Mouse (Mus musculus) liver, adult 2 months (tissue): ENCODE results near the gene Clk3. TPM values are rescaled to one million over a fixed set of nuclear protein-coding genes. Genes with fewer than 3 reads are reported as not detected.

ENCODE experiments used
- DNase-seq: peaks from one replicate; pipeline ENCODE4 v3.0.0-alpha.2; 2011; ENCODE audit warnings: low read depth, low spot score; ENCODE audit errors: extremely low read depth
- H3K27ac ChIP-seq: fragments of 200-500 bp; replicated peaks from 2 replicates; pipeline ENCODE4 v1.5.1; 2012; ENCODE audit warnings: low read depth, mild to moderate bottlenecking, control low read depth, inconsistent platforms, low read length; ENCODE audit not compliant: insufficient read depth
- H3K27me3 ChIP-seq: fragments of 200-500 bp; 2 replicates; pipeline ENCODE4 v1.6.1; 2012; ENCODE audit warnings: mild to moderate bottlenecking, moderate library complexity, low read length, inconsistent platforms; ENCODE audit not compliant: control insufficient read depth, insufficient read depth
- H3K36me3 ChIP-seq: fragments of 200-500 bp; 2 replicates; pipeline ENCODE4 v1.6.1; 2012; ENCODE audit warnings: low read length, inconsistent platforms; ENCODE audit not compliant: control insufficient read depth, insufficient read depth
- H3K4me1 ChIP-seq: fragments of 200-500 bp; 2 replicates; pipeline ENCODE4 v1.6.1; 2011; ENCODE audit warnings: low read length; ENCODE audit not compliant: control insufficient read depth, insufficient read depth
- H3K4me3 ChIP-seq: fragments of 200-500 bp; 2 replicates; pipeline ENCODE4 v1.5.1; 2011; ENCODE audit warnings: low read depth, mild to moderate bottlenecking, control low read depth, low read length, moderate library complexity; ENCODE audit not compliant: insufficient read depth
- H3K79me2 ChIP-seq: fragments of 200-500 bp; 2 replicates; pipeline ENCODE4 v1.6.1; 2012; ENCODE audit warnings: inconsistent platforms, mild to moderate bottlenecking, low read length, moderate library complexity; ENCODE audit not compliant: control insufficient read depth, insufficient read depth
- H3K9ac ChIP-seq: fragments of 200-500 bp; 2 replicates; pipeline ENCODE4 v1.6.1; 2012; ENCODE audit warnings: low read depth, mild to moderate bottlenecking, control low read depth, inconsistent platforms, low read length
- CTCF ChIP-seq: fragments of 200-500 bp; IDR thresholded peaks from 2 replicates; pipeline ENCODE4 v1.5.1; 2011; ENCODE audit warnings: low read depth, low read length, control low read depth
- POLR2A ChIP-seq: fragments of 200-500 bp; IDR thresholded peaks from 2 replicates; pipeline ENCODE4 v1.6.1; 2011; ENCODE audit warnings: low read length, control low read depth; ENCODE audit not compliant: insufficient read depth; ENCODE audit errors: extremely low read depth
- WGBS: fragments of 180-500 bp; shearing (Covaris S2); methylation state at CpG from one replicate; pipeline ENCODE4 v1.1.7; 2018; 5-methylcytosine and 5-hydroxymethylcytosine counted together
- polyA plus RNA-seq: library from polyadenylated mRNA; depleted of rRNA; stranded (reverse); fragments of >200 nt; gene quantifications from 2 replicates; pipeline ENCODE4 v1.2.3, GENCODE M21; 2012
- total RNA-seq: library from RNA; depleted of rRNA; stranded (reverse); fragments of >200 nt; gene quantifications from 2 replicates; pipeline ENCODE4 v1.2.3, GENCODE M21; 2014

The Clk3 gene
- total and polyA plus RNA-seq, 2 experiments = 48.1 to 55.3 TPM

DNA sequence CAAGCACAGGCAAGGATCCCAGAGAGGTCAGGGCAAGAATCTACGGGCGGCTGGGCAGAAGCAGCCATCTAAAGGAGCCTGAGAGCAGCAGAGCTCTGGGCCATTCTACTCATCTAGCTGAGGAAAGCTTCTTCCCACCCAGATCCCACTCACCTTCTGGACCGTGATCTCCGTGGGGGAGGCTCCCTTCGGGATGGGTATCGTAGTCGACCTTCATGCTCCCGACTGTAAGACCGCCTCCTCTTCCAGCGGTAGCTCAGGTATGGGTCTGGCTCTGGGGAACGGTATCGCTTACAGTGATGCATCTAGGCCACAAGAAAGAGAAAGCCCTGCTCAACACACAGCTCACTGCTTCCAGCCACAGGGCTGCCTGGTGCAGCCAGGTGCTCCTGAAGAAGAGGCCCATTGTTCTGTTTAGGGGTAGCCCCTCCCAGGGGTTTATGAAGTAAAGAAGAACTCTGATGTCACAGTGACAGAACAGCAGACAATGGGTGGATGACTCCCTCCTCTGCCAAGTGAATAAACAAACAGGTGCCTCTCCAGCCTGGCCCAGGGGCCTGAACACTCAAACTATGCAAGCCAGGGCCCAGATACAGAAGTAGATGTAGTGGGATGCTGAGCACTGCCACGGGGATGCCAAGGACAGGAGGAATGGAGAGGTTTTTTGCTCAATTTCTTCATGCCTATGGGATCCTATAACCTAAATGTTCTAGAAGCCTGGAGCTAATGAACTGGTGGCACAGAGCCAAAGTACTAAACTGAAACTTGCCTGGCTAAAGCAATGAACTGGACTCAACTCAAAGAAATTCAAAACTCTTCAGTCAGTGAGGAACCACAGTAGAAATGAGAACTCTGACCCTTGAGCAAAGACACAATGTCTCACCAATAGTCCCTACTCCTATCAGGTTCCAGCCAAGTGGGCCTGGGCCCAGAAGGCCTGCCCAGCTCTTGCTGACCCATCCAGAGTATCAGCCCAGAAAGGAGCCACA, 3.8 kb downstream of the Clk3 start:
- no peak overlapping the region for H3K4me3 ChIP-seq
- 86% methylated on average over 13 of the region's 13 CpGs for WGBS

DNA sequence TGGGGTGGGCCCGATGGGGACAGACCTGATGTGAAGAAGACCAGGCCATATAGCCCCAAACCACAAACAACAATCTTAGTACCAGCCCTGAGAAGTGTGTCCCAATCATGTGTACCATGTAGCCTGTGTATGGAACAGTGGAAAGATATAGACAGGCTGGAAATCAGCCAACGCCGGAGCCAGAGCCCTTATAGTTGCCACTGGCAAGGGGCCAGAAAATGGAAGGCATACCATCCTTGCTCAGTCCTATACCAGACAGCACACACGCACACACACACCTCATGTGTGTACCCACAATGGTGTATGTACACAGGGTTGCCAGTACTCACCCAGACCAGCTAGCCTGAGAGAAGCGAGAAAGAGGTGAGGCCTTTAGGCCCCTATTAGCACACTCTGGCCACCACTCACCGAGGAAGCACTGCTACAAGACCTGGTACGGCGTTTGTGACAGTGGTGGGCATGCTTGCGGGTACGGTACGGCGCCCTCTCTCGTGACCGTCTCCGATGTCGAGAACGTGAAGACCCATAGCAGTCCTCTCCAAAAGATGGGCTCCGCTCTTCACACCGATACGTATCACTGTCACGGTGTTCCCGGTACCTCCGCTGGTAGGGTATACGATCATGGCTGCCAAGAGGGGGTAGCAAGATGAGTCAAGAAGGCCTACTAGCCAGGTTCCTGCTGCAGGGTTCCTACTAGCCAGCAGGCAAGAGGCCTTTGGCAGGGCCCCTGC, 5.1 kb downstream of the Clk3 start:
- TF ChIP-seq POLR2A (no peak), CTCF (no peak)
- H3K27me3 ChIP-seq = no peaks in the 10 kb centered on the region
- H3K36me3 ChIP-seq = peaks cover 36% of the 10 kb centered on the region
- H3K4me1 ChIP-seq = peaks cover 30% of the 10 kb centered on the region
- H3K9ac ChIP-seq = no peak overlapping the region
- H3K27ac ChIP-seq = no peak overlapping the region
- no peak for DNase-seq
- no peak overlapping the region for H3K4me3 ChIP-seq
- WGBS = 95% methylated on average over 24 of the region's 24 CpGs
- peaks cover 19% of the 10 kb centered on the region; the same call in 1 of the 2 replicates for H3K79me2 ChIP-seq

More for the DNA sequence above, 3.8 kb downstream of the Clk3 start:
- no peak for TF ChIP-seq POLR2A
- no peak for TF ChIP-seq CTCF
- H3K79me2 ChIP-seq = peaks cover 19% of the 10 kb centered on the region; the same call in 1 of the 2 replicates
- H3K27ac ChIP-seq = peak overlapping the region; percentile 70
- H3K27me3 ChIP-seq = no peaks in the 10 kb centered on the region
- DNase-seq = peak; percentile 95
- H3K9ac ChIP-seq = no peak overlapping the region
- peaks cover 30% of the 10 kb centered on the region for H3K36me3 ChIP-seq
- peaks cover 30% of the 10 kb centered on the region for H3K4me1 ChIP-seq

DNA sequence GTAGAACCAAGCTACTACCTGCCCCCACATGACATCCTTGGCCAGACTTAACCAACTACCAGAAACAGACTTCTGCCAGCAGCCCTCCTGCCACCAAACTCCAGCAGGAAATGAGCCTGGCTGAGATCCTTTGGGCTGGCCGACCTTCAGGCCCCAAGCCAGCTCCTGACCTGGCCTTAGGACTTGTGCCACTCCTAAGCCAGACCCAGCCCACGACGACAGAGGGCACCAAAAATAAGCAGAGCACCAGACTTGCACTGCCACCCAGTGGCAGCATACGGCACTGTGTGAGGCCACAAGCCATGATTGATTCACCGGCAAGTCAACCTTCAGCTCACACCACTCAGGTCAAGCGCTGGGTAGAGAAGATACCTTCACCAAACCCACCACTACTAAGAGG, 6.4 kb downstream of the Clk3 start:
- Histone ChIP-seq H3K4me3 (no peak overlapping the region), H3K36me3 (peaks cover 46% of the 10 kb centered on the region), H3K4me1 (peaks cover 30% of the 10 kb centered on the region), H3K79me2 (peaks cover 19% of the 10 kb centered on the region; the same call in 1 of the 2 replicates), H3K9ac (peak overlapping the region; percentile 1; the same call in 1 of the 2 replicates), H3K27me3 (no peaks in the 10 kb centered on the region), H3K27ac (peak overlapping the region; percentile 32)
- WGBS = 4% methylated on average over 6 of the region's 6 CpGs
- peak; percentile 94 for DNase-seq
- no peak for TF ChIP-seq POLR2A
- peak; percentile 100 for TF ChIP-seq CTCF

DNA sequence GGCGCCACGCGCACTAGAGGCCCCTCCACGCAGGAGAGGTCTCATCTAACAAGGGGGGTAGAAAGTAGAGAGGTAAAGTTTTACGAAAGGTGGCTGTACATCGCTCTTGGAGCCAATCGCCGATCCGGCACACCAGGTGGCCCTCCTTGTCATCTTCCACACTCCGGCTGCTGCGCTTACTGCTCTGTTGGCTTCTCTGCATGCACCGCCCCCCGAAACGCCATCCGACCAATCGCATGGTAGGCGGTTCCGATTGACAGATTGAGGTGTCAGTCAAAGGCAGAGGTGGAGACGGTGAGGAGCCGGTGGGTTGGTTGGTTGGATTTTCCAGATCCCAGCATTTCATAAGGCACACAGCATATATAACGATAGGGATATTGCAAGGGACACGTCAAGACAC, 7.1 kb downstream of the Clk3 start:
- no peak for DNase-seq

DNA sequence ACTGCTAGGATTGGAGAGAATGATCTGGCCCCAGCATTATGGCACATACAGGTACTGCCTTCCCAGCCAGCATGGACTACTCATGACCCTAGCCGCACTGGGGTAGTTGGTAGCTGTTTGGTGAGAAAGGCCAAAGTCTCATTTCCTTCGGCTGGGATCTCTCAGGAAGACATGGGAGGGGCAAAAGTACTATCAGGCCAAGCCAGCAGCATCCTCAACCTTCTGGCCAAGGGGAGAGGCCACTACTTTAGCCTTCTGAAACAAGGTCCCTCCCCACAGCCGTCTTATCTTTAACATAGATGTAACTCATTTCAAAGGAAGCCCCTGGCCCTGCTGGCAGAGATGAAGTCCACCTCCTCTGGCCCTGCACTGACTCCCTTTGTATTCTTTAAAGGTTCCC, 8.1 kb downstream of the Clk3 start:
- H3K9ac ChIP-seq = no peak overlapping the region
- 36% methylated on average over 3 of the region's 3 CpGs for WGBS
- peaks cover 17% of the 10 kb centered on the region for H3K4me1 ChIP-seq
- H3K79me2 ChIP-seq = peaks cover 12% of the 10 kb centered on the region; the same call in 1 of the 2 replicates
- TF ChIP-seq POLR2A (no peak), CTCF (no peak)
- no peak overlapping the region for H3K27ac ChIP-seq
- H3K4me3 ChIP-seq = no peak overlapping the region
- no peaks in the 10 kb centered on the region for H3K27me3 ChIP-seq
- H3K36me3 ChIP-seq = peaks cover 62% of the 10 kb centered on the region
- DNase-seq = no peak

More for the DNA sequence above, 7.1 kb downstream of the Clk3 start:
- Histone ChIP-seq H3K36me3 (peaks cover 54% of the 10 kb centered on the region), H3K79me2 (peaks cover 16% of the 10 kb centered on the region; the same call in 1 of the 2 replicates), H3K4me1 (peaks cover 27% of the 10 kb centered on the region), H3K4me3 (no peak overlapping the region), H3K27ac (0 out of 2 replicates have a peak overlapping the region, but pooled peaks have one; percentile 32), H3K9ac (no peak overlapping the region), H3K27me3 (no peaks in the 10 kb centered on the region)
- TF ChIP-seq POLR2A (no peak), CTCF (no peak)
- WGBS = 91% methylated on average over 22 of the region's 22 CpGs
